Mouse (Mus musculus): ENCODE data around the gene AI413582.

GRCm38 (mm10) chr17:27527188-27527587 lies 38.4 kb downstream of the AI413582 start:
- no peak for TF ChIP-seq CTCF (IDR thresholded peaks at IDR 0.05 in 2 of 3, conservative IDR thresholded peaks at IDR 0.05 in 1 of 3; ENCODE audit: control insufficient read depth in 1 of 3, insufficient read depth in 1 of 3, low read depth in 2 of 3, low read length in 3 of 3, poor library complexity in 1 of 3, severe bottlenecking in 1 of 3)
- no peak for TF ChIP-seq MYC (IDR thresholded peaks at IDR 0.05; ENCODE audit: low read depth, low read length)
- TF ChIP-seq POLR2AphosphoS5 (IDR thresholded peaks at IDR 0.05; ENCODE audit: borderline replicate concordance, low read depth, low read length), result no peak
- TF ChIP-seq MAX (IDR thresholded peaks at IDR 0.05; ENCODE audit: low read length), result no peak
- TF ChIP-seq ZNF384 (IDR thresholded peaks at IDR 0.05; ENCODE audit: low read depth, low read length), result no peak
- TF ChIP-seq NELFE (IDR thresholded peaks at IDR 0.05; ENCODE audit: low read depth, low read length), result no peak
